Mouse (Mus musculus): Measurements from ENCODE around the gene Krt77.

DNA sequence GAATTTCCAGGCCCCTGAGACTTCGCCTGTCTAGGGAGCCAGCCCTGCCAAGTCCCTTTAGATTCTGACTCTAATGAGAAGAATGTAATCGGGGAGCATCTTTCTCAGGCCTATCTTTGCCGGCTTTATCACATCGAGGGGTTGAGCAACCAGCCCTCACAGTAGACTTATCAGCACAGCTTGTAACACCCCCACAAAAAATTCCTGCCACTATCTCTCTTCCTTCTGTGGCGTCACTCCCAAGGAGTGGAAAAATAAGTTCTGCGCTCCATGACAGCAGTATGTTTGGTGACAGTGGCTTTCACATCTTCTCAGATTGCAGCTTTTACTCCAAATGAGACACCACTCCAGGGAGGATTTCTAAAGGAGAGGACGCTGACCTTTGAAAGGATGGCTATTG, 2.8 kb downstream of the Krt77 start:
- no peak for TF ChIP-seq MAFK (IDR thresholded peaks at IDR 0.05; ENCODE audit: insufficient read depth, low read depth, low read length)
- TF ChIP-seq HCFC1 (IDR thresholded peaks at IDR 0.05; ENCODE audit: borderline replicate concordance, insufficient read depth, low read length) = no peak
- TF ChIP-seq ZNF384 (IDR thresholded peaks at IDR 0.05; ENCODE audit: low read depth, low read length) = no peak
- no peak for TF ChIP-seq ZC3H11A (IDR thresholded peaks at IDR 0.05; ENCODE audit: borderline replicate concordance, low read depth, low read length)

All from ES-E14 (cell line).